Mouse (Mus musculus) lung, postnatal 0 days (tissue): Measurements from ENCODE around the gene Hsbp1. TPM values are rescaled to one million over a fixed set of nuclear protein-coding genes. Genes with fewer than 3 reads are reported as not detected.

Experiments used
- ATAC-seq: fragments of 200-750 bp; cut with Nextera tagmentation; 2 replicates; pipeline ENCODE4 v1.8.0; 2017; ENCODE audit warnings: moderate library complexity
- DNase-seq: peaks from one replicate; pipeline ENCODE4 v3.0.0-alpha.2; 2016; ENCODE audit warnings: low spot score
- H3K27ac ChIP-seq: fragments of 300-500 bp; sonication (generic); 2 replicates; pipeline ENCODE4 v1.5.1; 2014; ENCODE audit warnings: antibody characterized with exemption, mild to moderate bottlenecking, low read length, mixed read lengths
- H3K27me3 ChIP-seq: fragments of 300-500 bp; sonication (generic); replicated peaks from 2 replicates; pipeline ENCODE4 v1.6.1; 2014; ENCODE audit warnings: low read length, mixed read lengths; ENCODE audit not compliant: insufficient read depth
- H3K36me3 ChIP-seq: fragments of 300-500 bp; sonication (generic); 2 replicates; pipeline ENCODE4 v1.6.1; 2014; ENCODE audit warnings: low read length, mixed read lengths; ENCODE audit not compliant: insufficient read depth
- H3K4me1 ChIP-seq: fragments of 300-500 bp; sonication (generic); 2 replicates; pipeline ENCODE4 v1.6.1; 2014; ENCODE audit warnings: antibody characterized with exemption, low read depth, low read length, mixed read lengths; ENCODE audit not compliant: insufficient read depth
- H3K4me2 ChIP-seq: fragments of 300-500 bp; sonication (generic); replicated peaks from 2 replicates; pipeline ENCODE4 v1.6.1; 2014; ENCODE audit warnings: low read depth, mild to moderate bottlenecking, low read length, moderate library complexity, mixed read lengths
- H3K4me3 ChIP-seq: fragments of 300-500 bp; sonication (generic); 2 replicates; pipeline ENCODE4 v1.5.1; 2014; ENCODE audit warnings: low read depth, low read length
- H3K9ac ChIP-seq: fragments of 300-500 bp; sonication (generic); replicated peaks from 2 replicates; pipeline ENCODE4 v1.6.1; 2014; ENCODE audit warnings: low read depth, mild to moderate bottlenecking
- H3K9me3 ChIP-seq: fragments of 300-500 bp; sonication (generic); 2 replicates; pipeline ENCODE4 v1.6.1; 2016; ENCODE audit warnings: low read length, mixed read lengths
- CTCF ChIP-seq: IDR thresholded peaks from 2 replicates; pipeline ENCODE4 v1.5.1; 2016; ENCODE audit warnings: antibody characterized with exemption, mild to moderate bottlenecking
- EP300 ChIP-seq: IDR thresholded peaks from 2 replicates; pipeline ENCODE4 v1.6.1; 2016; ENCODE audit warnings: antibody characterized with exemption, mild to moderate bottlenecking, control low read depth
- WGBS: fragments of 180-500 bp; shearing (Covaris S2); extraction: QIAGEN DNeasy Blood & Tissue Kit; methylation state at CpG from one replicate; pipeline ENCODE4 v1.1.7; 2014; 5-methylcytosine and 5-hydroxymethylcytosine counted together
- polyA plus RNA-seq: library from polyadenylated mRNA; unstranded; fragments of >200 nt; fragmentation: Nextera tagmentation; extraction: Ambion mirVana; gene quantifications from 2 replicates; pipeline ENCODE4 v1.2.1, GENCODE M21; 2015

The Hsbp1 gene
- polyA plus RNA-seq, 1 experiment from 2014 or later = 315 TPM

DNA sequence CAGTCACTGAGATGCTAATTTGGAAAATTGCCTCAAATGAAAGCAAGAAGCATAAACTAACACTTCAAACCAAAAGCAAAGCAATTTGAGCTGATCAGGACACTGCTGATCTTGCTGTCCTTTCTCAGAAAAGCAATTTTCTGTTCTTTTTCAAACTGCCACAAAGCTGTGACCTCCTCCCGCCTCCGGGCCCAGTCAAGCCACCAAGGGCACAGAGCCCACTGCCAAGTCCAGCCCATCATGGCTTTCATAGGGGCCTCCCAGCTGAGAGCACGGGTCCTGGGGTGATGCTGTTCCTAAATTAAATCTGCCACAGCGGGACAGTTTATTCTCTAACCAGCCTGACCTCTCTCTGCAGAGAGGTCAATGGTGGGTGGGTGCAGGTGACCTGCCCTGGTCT is 4.7 kb upstream of the Hsbp1 start:
- Histone ChIP-seq H3K9ac (no peak overlapping the region), H3K4me1 (no peaks in the 10 kb centered on the region), H3K4me2 (no peak overlapping the region), H3K27me3 (no peaks in the 10 kb centered on the region), H3K4me3 (no peak overlapping the region), H3K27ac (no peak overlapping the region), H3K36me3 (no peaks in the 10 kb centered on the region), H3K9me3 (no peaks in the 10 kb centered on the region)
- WGBS = 67% methylated on average over 4 of the region's 4 CpGs
- no peak for TF ChIP-seq EP300
- no peak for TF ChIP-seq CTCF
- ATAC-seq = no peak
- no peak for DNase-seq

DNA sequence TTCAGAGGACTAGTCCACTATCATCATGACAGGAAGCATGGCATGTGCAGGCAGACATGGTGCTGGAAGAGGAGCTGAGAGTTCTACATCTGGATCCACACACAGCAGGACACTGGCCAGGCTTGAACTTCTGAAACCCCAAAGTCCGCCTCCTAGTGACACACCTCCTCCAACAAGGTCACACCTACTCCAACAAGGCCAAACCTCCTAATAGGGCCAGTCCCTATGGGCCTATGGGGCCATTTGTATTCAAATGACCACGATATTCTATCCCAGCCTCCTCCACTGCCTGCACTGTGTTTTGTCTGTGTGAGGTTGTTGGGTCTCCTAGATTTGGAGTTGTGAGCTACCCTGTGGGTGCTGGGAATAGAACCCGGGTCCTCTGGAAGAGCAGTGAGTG is 682 bp upstream of the Hsbp1 start:
- Histone ChIP-seq H3K27ac (no peak overlapping the region), H3K9ac (no peak overlapping the region), H3K4me2 (no peak overlapping the region; the same call in 1 of the 2 replicates), H3K4me3 (no peak overlapping the region), H3K27me3 (no peaks in the 10 kb centered on the region), H3K36me3 (peaks cover 16% of the 10 kb centered on the region; the same call in 1 of the 2 replicates), H3K9me3 (no peaks in the 10 kb centered on the region), H3K4me1 (peaks cover 5% of the 10 kb centered on the region; the same call in 1 of the 2 replicates)
- DNase-seq (no peak), ATAC-seq (no peak)
- 91% methylated on average over 3 of the region's 3 CpGs for WGBS
- no peak for TF ChIP-seq CTCF
- no peak for TF ChIP-seq EP300

DNA sequence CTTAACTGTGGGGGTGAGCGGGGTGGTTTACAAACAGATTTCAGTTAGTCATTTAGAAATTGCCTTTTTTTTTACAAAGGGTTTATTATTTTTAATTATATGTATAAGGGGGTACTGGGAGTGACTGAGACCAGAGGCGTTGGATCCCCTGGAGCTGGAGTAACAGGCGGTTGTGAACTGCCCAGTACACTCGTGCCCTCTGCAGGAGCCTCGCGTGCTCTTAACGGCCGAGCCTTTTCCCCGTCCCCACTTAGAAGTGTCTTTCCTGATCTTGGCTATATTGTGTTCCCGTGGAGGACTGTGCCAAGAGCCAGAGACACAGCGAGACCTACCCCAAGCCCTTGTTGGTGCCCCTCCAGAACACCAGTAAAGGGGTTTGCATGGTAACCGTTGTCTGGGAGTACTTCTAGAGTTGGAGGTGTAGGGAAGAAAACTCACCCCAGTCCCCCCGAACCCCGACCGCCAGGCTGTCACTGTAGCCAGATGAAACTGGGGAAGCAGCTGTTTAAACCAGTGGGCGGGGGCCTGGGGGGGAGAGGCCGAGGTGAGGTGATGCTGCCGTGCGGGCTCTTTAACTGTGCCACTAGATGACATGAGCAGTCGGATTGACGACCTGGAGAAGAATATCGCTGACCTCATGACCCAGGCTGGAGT is 868 bp downstream of the Hsbp1 start:
- peaks cover 22% of the 10 kb centered on the region; the same call in 1 of the 2 replicates for H3K36me3 ChIP-seq
- ATAC-seq = no peak
- no peaks in the 10 kb centered on the region for H3K9me3 ChIP-seq
- DNase-seq = peak; percentile 49
- peak overlapping the region; percentile 96 for H3K9ac ChIP-seq
- TF ChIP-seq EP300 (no peak), CTCF (no peak)
- peak overlapping the region; percentile 100 for H3K4me3 ChIP-seq
- peak overlapping the region; percentile 92 for H3K4me2 ChIP-seq
- no peaks in the 10 kb centered on the region for H3K27me3 ChIP-seq
- H3K27ac ChIP-seq = no peak overlapping the region
- peaks cover 5% of the 10 kb centered on the region; the same call in 1 of the 2 replicates for H3K4me1 ChIP-seq
- WGBS = 48% methylated on average over 22 of the region's 22 CpGs

DNA sequence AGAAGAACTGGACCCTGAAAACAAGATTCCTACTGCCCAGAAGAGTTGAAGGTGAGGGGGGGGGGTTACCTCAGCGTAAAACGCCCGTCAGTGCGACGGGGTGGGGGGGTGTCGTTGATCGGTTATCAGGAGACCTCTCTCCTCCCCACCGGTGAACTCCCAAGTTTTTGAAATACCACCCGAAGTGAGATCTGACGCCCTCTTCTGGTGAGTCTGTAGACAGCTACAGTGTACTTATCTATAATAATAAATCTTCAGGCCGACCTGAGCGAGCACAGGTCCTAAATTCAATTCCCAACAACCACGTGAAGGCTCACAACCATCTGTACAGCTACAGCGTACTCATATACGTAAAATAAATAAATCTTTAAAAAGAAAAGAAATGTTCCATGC is 1.4 kb downstream of the Hsbp1 start:
- DNase-seq = no peak
- Histone ChIP-seq H3K36me3 (peaks cover 24% of the 10 kb centered on the region; the same call in 1 of the 2 replicates), H3K4me1 (peaks cover 5% of the 10 kb centered on the region; the same call in 1 of the 2 replicates), H3K4me2 (peak overlapping the region; percentile 92), H3K27me3 (no peaks in the 10 kb centered on the region), H3K9ac (no peak overlapping the region), H3K9me3 (no peaks in the 10 kb centered on the region), H3K27ac (no peak overlapping the region), H3K4me3 (peak overlapping the region; percentile 100; the same call in 1 of the 2 replicates)
- WGBS = 81% methylated on average over 15 of the region's 15 CpGs
- TF ChIP-seq EP300 (no peak), CTCF (peak; percentile 12; the same call in 1 of the 2 replicates)
- no peak for ATAC-seq

DNA sequence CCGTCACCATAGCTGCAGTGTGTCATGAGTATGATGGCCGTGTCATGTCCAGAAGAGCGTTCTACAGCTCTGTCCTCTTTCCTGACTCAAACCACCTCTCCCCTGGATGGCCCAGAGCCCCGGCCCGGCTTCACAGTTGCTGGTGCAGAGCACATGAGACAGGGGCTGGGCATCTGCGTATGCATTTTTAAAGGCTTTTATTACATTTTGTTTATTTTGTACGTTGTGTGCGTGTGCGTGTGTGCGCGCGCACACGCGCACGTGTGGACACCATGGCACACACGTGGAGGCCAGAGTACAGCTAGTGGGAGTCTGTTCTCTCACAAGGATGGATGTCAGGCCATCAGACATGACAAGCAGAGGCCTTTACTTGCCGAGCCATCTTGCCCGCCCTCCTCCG is 7.4 kb downstream of the Hsbp1 start:
- TF ChIP-seq EP300 (no peak), CTCF (no peak)
- WGBS = 92% methylated on average over 19 of the region's 19 CpGs
- H3K9ac ChIP-seq = no peak overlapping the region
- no peak overlapping the region for H3K27ac ChIP-seq
- H3K4me1 ChIP-seq = no peaks in the 10 kb centered on the region
- no peaks in the 10 kb centered on the region for H3K9me3 ChIP-seq
- no peak overlapping the region for H3K4me2 ChIP-seq
- no peaks in the 10 kb centered on the region for H3K27me3 ChIP-seq
- H3K36me3 ChIP-seq = peaks cover 28% of the 10 kb centered on the region; the same call in 1 of the 2 replicates
- DNase-seq = no peak
- ATAC-seq = no peak
- H3K4me3 ChIP-seq = no peak overlapping the region

DNA sequence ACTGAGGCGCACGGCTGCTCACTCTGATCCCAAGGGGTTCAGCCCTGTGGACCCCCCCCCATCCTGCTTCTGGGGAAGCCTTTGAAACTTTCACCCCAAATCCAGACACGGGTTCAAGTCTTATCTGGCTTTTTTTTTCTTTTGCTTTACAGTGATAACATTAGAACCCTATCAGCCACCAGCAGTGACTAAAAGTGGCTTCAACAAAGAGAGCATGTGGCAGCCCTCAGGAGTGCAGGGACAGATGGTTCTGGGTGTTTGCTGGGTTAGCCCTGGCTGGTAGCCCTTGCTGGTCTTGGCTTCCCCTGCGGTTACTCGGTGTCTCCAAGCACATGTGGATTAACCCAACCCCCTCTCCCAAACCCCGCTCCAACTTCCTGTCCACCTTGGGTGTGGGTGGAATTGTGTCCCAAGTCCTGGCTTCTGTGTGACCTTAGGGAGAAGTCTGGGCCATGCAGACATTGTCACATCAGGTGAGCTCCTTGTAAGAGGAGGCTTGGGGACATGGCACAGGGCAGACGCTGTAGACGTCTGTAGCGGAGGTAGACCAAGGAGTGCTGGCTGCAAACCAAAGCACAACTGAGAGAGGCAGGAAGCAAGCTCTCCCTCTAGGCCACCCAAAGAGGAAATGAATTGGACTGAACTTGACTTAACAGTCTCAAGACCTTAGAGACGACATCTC is 8.8 kb downstream of the Hsbp1 start:
- H3K36me3 ChIP-seq = peaks cover 16% of the 10 kb centered on the region; the same call in 1 of the 2 replicates
- TF ChIP-seq CTCF = no peak
- no peak for TF ChIP-seq EP300
- 55% methylated on average over 10 of the region's 10 CpGs for WGBS
- H3K4me1 ChIP-seq = no peaks in the 10 kb centered on the region
- ATAC-seq = no peak
- H3K9me3 ChIP-seq = no peaks in the 10 kb centered on the region
- no peak for DNase-seq
- no peak overlapping the region for H3K4me2 ChIP-seq
- no peaks in the 10 kb centered on the region for H3K27me3 ChIP-seq
- no peak overlapping the region for H3K4me3 ChIP-seq
- no peak overlapping the region for H3K9ac ChIP-seq
- H3K27ac ChIP-seq = no peak overlapping the region
